Mouse (Mus musculus): ENCODE data around the gene Slc6a17. TPM values are rescaled to one million over a fixed set of nuclear protein-coding genes. Genes with fewer than 3 reads are reported as not detected.

Gene Slc6a17
- total RNA-seq, 4 experiments from 2014 or later: 272 to 323 (median 290) TPM

Other genes starting within 250 kb of the Slc6a17 start
- gene Lamtor5, start 239.2 kb downstream of the Slc6a17 start, total RNA-seq (2022): 10 to 100 TPM; 59.9 to 73.1 (median 66.1) TPM
- gene Slc16a4, start 226.8 kb downstream of the Slc6a17 start, total RNA-seq (2022): 1 to 10 TPM in 3 of 4 experiments, under 1 TPM in 1; 0.62 to 1.6 (median 1.1) TPM
- gene Rbm15, start 184.3 kb downstream of the Slc6a17 start, total RNA-seq (2022): 10 to 100 TPM; 26.1 to 29.9 (median 28.4) TPM
- gene Kcnc4, start 58.5 kb downstream of the Slc6a17 start, total RNA-seq (2022): 10 to 100 TPM; 51.8 to 70.3 (median 61.7) TPM
- not detected for gene Ubl4b, start 37.1 kb upstream of the Slc6a17 start, total RNA-seq (2022)
- gene Alx3, start 77.0 kb upstream of the Slc6a17 start, total RNA-seq (2022): 1 to 10 TPM in 1 of 4 experiments, under 1 TPM in 2, not detected in 1; 0.45 to 1.4 (median 0.83) TPM
- gene Gm10961, start 113.3 kb upstream of the Slc6a17 start, total RNA-seq (2022): not detected
- 10 to 100 TPM; 68.0 to 82.8 (median 70.7) TPM for gene Strip1, start 113.7 kb upstream of the Slc6a17 start, total RNA-seq (2022)
- 100 to 1,000 TPM; 302 to 352 (median 331) TPM for gene Ahcyl1, start 178.5 kb upstream of the Slc6a17 start, total RNA-seq (2022)
- gene Csf1, start 242.5 kb upstream of the Slc6a17 start, total RNA-seq (2022): 10 to 100 TPM; 24.9 to 58.2 (median 39.9) TPM